Mouse (Mus musculus) CH12.LX (cell line): ENCODE data around the gene Chpf2.

ENCODE experiments used
- CHD2 ChIP-seq: IDR thresholded peaks from 2 replicates; pipeline ENCODE4 v1.6.1; 2011; ENCODE audit warnings: low read length, improper control_type of control experiment
- CTCF ChIP-seq, 2 experiments: IDR thresholded peaks in 1 of 2; conservative IDR thresholded peaks in 1 of 2; 2 replicates each; pipeline ENCODE4 v1.5.1; 2011 to 2012; ENCODE audit warnings: low read depth in 2 of 2, low read length in 2 of 2, improper control_type of control experiment in 1 of 2, inconsistent platforms in 1 of 2, mild to moderate bottlenecking in 1 of 2, moderate library complexity in 1 of 2
- E2F4 ChIP-seq: IDR thresholded peaks from 2 replicates; pipeline ENCODE4 v1.6.1; 2011; ENCODE audit warnings: low read depth, low read length, improper control_type of control experiment; ENCODE audit not compliant: insufficient replicate concordance
- MAX ChIP-seq: IDR thresholded peaks from 2 replicates; pipeline ENCODE4 v1.6.1; 2011; ENCODE audit warnings: low read length, improper control_type of control experiment
- POLR2A ChIP-seq: IDR thresholded peaks from 2 replicates; pipeline ENCODE4 v1.6.1; 2011; ENCODE audit warnings: low read depth, mild to moderate bottlenecking, improper control_type of control experiment, low read length
- POLR2AphosphoS2 ChIP-seq: IDR thresholded peaks from 2 replicates; pipeline ENCODE4 v1.6.1; 2011; ENCODE audit warnings: low read depth, low read length, improper control_type of control experiment
- SMC3 ChIP-seq: IDR thresholded peaks from 2 replicates; pipeline ENCODE4 v1.6.1; 2011; ENCODE audit warnings: low read depth, low read length, improper control_type of control experiment
- TCF12 ChIP-seq: IDR thresholded peaks from 2 replicates; pipeline ENCODE4 v1.6.1; 2014; ENCODE audit warnings: low read depth, mild to moderate bottlenecking, inconsistent platforms, low read length, improper control_type of control experiment
- UBTF ChIP-seq: IDR thresholded peaks from 2 replicates; pipeline ENCODE4 v1.6.1; 2012; ENCODE audit warnings: low read depth, mild to moderate bottlenecking, inconsistent platforms, low read length, improper control_type of control experiment, moderate library complexity
- USF1 ChIP-seq: IDR thresholded peaks from 2 replicates; pipeline ENCODE4 v1.6.1; 2014; ENCODE audit warnings: low read depth, mild to moderate bottlenecking, inconsistent platforms, low read length, improper control_type of control experiment
- ZKSCAN1 ChIP-seq: IDR thresholded peaks from 2 replicates; pipeline ENCODE4 v1.6.1; 2012; ENCODE audit warnings: low read depth, inconsistent platforms, low read length, improper control_type of control experiment, borderline replicate concordance
- ZMIZ1 ChIP-seq: IDR thresholded peaks from 2 replicates; pipeline ENCODE4 v1.6.1; 2012; ENCODE audit warnings: low read depth, mild to moderate bottlenecking, inconsistent platforms, low read length, improper control_type of control experiment

DNA sequence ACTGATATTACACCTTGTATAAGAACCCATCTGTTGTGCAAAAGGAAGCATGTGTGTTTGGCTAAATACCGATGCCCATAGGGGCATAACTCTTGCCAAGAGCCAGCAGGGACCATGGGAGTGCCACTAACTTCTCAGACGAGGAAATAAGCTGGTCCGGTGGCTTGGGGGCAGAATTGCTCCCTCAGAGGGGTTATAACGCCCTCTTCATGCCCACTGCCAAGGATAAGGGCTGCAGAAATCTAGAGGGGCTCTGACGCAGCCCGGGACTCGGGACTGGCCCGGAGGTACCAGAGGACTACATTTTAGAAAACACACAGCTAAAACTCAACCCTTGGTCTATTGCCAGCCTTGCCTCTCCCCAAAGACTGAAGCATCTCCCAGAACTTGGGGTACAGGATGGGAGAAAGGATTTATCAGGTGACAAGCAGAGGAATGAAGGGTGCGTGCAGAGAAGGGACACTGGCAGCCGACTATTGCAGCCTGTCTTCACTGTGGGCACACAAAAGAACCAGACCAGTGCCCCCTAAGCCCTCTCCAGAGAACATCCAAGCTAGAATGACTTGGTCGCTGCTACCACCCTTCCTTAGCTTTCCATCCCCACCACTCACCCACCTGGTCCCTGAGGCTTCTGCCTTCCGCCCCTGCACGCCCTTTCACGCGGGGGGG, 11.5 kb downstream of the Chpf2 start:
- TF ChIP-seq E2F4 (no peak), CTCF (conservative IDR thresholded peaks at IDR 0.05 in 1 of 2, IDR thresholded peaks at IDR 0.05 in 1 of 2; ENCODE audit: low read depth in 2 of 2, low read length in 2 of 2) (no peak), SMC3 (no peak), POLR2A (no peak), ZKSCAN1 (no peak), USF1 (no peak), MAX (no peak), ZMIZ1 (no peak), POLR2AphosphoS2 (no peak), UBTF (no peak), TCF12 (no peak), CHD2 (no peak)
